Mouse (Mus musculus): Measurements from ENCODE around the gene Zfp296. TPM values are rescaled to one million over a fixed set of nuclear protein-coding genes. Genes with fewer than 3 reads are reported as not detected.

Zfp296 gene
- total RNA-seq, 1 experiment = 32.2 TPM

DNA sequence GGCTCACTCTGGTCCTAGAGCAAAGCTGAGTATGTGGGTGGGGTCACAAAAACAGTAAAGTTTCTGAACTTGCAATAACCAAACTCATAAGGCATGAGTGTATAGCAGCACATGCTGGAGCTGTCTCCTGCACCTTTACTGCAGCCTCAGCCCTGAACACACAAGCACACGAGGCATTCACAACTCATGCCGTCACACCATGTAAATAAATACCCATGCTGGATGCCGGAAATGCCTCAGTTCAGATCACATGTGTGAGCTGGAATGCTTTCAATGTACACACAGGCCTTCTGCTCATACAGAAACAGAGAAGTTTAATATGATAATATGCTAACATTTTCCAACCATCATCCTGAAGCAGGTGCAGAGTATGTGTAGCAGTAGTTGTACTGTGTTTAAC lies 31.1 kb upstream of the Zfp296 start:
- Histone ChIP-seq H3K4me3 (ENCODE audit: insufficient read depth in 1 of 2, low read depth in 1 of 2, low read length in 2 of 2, poor library complexity in 1 of 2, severe bottlenecking in 1 of 2) (no peak overlapping the region), H3K27ac (ENCODE audit: insufficient read depth, low read depth, low read length, poor library complexity, severe bottlenecking) (no peak overlapping the region), H3K9ac (ENCODE audit: insufficient read depth, low read depth, low read length, poor library complexity, severe bottlenecking) (no peak overlapping the region), H3K9me3 (ENCODE audit: control insufficient read depth, insufficient read depth, low read depth, low read length) (peaks cover 4% of the 10 kb centered on the region), H3K36me3 (ENCODE audit: control insufficient read depth, insufficient read depth, low read length, poor library complexity, severe bottlenecking) (peaks cover 18% of the 10 kb centered on the region; the same call in 1 of the 2 replicates), H3K4me1 (ENCODE audit: control insufficient read depth in 2 of 2, insufficient read depth in 2 of 2, low read length in 2 of 2, poor library complexity in 1 of 2) (no peaks in the 10 kb centered on the region)
- TF ChIP-seq ZC3H11A (IDR thresholded peaks at IDR 0.05; ENCODE audit: borderline replicate concordance, low read depth, low read length) (no peak), CHD2 (IDR thresholded peaks at IDR 0.05; ENCODE audit: low read depth, low read length) (no peak), MAFK (IDR thresholded peaks at IDR 0.05; ENCODE audit: insufficient read depth, low read depth, low read length) (no peak), HCFC1 (IDR thresholded peaks at IDR 0.05; ENCODE audit: borderline replicate concordance, insufficient read depth, low read length) (no peak), ZNF384 (IDR thresholded peaks at IDR 0.05; ENCODE audit: low read depth, low read length) (no peak)
- DNase-seq (ENCODE audit: low read depth, low spot score) = no peak
- in situ Hi-C loops (cut with MboI; ENCODE audit: low sequenced_read_pairs in 2 of 2, unreplicated experiment in 2 of 2) = no loop called here

DNA sequence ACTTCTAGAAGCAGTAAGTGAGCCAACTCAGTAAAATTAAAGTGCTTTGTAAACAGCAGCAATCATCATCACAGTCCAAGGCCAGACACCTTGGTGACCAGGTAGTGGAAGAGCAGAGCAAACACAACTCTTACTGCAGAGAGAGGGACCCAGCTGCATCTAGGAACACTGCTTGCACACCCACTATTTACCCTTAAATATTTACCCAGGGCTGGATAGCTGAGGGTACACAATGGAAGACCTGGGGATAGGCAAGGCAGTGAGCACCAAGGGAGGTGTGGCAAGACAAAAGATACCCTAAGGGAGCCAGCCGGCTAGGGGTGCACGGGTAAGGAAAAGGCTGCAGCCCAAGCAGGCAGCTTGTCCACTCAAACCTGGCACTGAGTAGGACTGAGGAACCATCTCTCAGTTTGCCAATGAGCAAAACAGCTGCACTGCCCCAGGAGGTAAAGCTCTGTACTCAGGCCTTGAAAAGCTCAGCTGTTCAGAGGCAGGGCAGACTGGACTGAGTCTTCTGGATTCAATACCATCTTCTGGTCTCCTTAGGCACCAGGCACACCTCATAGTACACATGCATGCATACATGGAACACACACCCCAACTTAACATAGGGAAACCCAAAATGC lies 29.6 kb upstream of the Zfp296 start:
- H3K9ac ChIP-seq (ENCODE audit: insufficient read depth, low read depth, low read length, poor library complexity, severe bottlenecking) = no peak overlapping the region
- in situ Hi-C loops (cut with MboI; ENCODE audit: low sequenced_read_pairs in 2 of 2, unreplicated experiment in 2 of 2) = no loop called here
- no peak for TF ChIP-seq MAFK (IDR thresholded peaks at IDR 0.05; ENCODE audit: insufficient read depth, low read depth, low read length)
- no peak for TF ChIP-seq HCFC1 (IDR thresholded peaks at IDR 0.05; ENCODE audit: borderline replicate concordance, insufficient read depth, low read length)
- no peak for TF ChIP-seq CHD2 (IDR thresholded peaks at IDR 0.05; ENCODE audit: low read depth, low read length)
- TF ChIP-seq ZNF384 (IDR thresholded peaks at IDR 0.05; ENCODE audit: low read depth, low read length) = no peak
- no peak for TF ChIP-seq ZC3H11A (IDR thresholded peaks at IDR 0.05; ENCODE audit: borderline replicate concordance, low read depth, low read length)
- H3K4me3 ChIP-seq (ENCODE audit: insufficient read depth in 1 of 2, low read depth in 1 of 2, low read length in 2 of 2, poor library complexity in 1 of 2, severe bottlenecking in 1 of 2) = no peak overlapping the region
- no peak for DNase-seq (ENCODE audit: low read depth, low spot score)
- no peaks in the 10 kb centered on the region for H3K9me3 ChIP-seq (ENCODE audit: control insufficient read depth, insufficient read depth, low read depth, low read length)
- H3K27ac ChIP-seq (ENCODE audit: insufficient read depth, low read depth, low read length, poor library complexity, severe bottlenecking) = no peak overlapping the region
- no peaks in the 10 kb centered on the region for H3K4me1 ChIP-seq (ENCODE audit: control insufficient read depth in 2 of 2, insufficient read depth in 2 of 2, low read length in 2 of 2, poor library complexity in 1 of 2)
- peaks cover 8% of the 10 kb centered on the region; the same call in 1 of the 2 replicates for H3K36me3 ChIP-seq (ENCODE audit: control insufficient read depth, insufficient read depth, low read length, poor library complexity, severe bottlenecking)

DNA sequence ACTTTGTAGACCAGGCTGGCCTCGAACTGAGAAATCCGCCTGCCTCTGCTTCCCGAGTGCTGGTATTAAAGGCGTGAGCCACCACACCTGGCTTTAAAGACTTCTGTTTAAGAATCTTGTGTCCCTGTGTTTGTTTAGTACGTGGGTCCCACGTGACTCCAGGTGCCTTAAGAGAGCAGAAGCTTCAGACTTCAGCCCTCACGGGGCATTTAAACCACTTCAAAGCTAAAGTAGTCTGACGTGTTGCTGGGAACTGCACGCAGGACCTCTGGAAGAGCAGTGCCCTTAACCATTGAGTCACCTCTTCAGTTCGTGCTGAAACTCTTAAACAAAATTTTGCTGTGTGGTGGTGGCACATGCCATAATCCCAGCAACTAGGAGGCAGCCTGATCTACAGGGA lies 27.7 kb upstream of the Zfp296 start:
- H3K4me1 ChIP-seq (ENCODE audit: control insufficient read depth in 2 of 2, insufficient read depth in 2 of 2, low read length in 2 of 2, poor library complexity in 1 of 2) = no peaks in the 10 kb centered on the region
- peaks cover 12% of the 10 kb centered on the region; the same call in 1 of the 2 replicates for H3K36me3 ChIP-seq (ENCODE audit: control insufficient read depth, insufficient read depth, low read length, poor library complexity, severe bottlenecking)
- no peak overlapping the region for H3K27ac ChIP-seq (ENCODE audit: insufficient read depth, low read depth, low read length, poor library complexity, severe bottlenecking)
- DNase-seq (ENCODE audit: low read depth, low spot score) = no peak
- H3K9me3 ChIP-seq (ENCODE audit: control insufficient read depth, insufficient read depth, low read depth, low read length) = no peaks in the 10 kb centered on the region
- H3K9ac ChIP-seq (ENCODE audit: insufficient read depth, low read depth, low read length, poor library complexity, severe bottlenecking) = no peak overlapping the region
- in situ Hi-C loops (cut with MboI; ENCODE audit: low sequenced_read_pairs in 2 of 2, unreplicated experiment in 2 of 2) = no loop called here
- TF ChIP-seq ZC3H11A (IDR thresholded peaks at IDR 0.05; ENCODE audit: borderline replicate concordance, low read depth, low read length) (no peak), HCFC1 (IDR thresholded peaks at IDR 0.05; ENCODE audit: borderline replicate concordance, insufficient read depth, low read length) (no peak), ZNF384 (IDR thresholded peaks at IDR 0.05; ENCODE audit: low read depth, low read length) (no peak), MAFK (IDR thresholded peaks at IDR 0.05; ENCODE audit: insufficient read depth, low read depth, low read length) (no peak)
- no peak overlapping the region for H3K4me3 ChIP-seq (ENCODE audit: insufficient read depth in 1 of 2, low read depth in 1 of 2, low read length in 2 of 2, poor library complexity in 1 of 2, severe bottlenecking in 1 of 2)

DNA sequence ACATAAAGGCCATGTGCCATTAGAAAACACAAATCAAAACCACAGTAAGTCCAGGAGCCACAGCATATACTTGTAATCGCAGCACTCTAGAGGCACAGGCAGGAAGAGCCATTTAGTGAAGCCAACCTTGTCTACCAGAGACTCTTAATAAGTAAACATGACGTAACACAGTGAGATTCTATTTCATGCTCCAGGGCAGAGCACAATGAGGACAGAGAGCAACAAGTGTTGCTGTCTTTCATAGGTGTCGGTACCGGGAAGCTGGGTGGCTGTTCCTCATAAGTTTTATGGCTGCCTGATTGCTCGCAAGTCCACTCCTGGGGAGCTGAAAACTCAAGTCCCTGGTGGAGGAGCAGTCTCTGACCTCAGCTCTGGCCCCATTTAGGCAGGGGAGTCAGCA lies 25.5 kb upstream of the Zfp296 start:
- Histone ChIP-seq H3K36me3 (ENCODE audit: control insufficient read depth, insufficient read depth, low read length, poor library complexity, severe bottlenecking) (peaks cover 11% of the 10 kb centered on the region; the same call in 1 of the 2 replicates), H3K9ac (ENCODE audit: insufficient read depth, low read depth, low read length, poor library complexity, severe bottlenecking) (no peak overlapping the region)
- TF ChIP-seq MAFK (IDR thresholded peaks at IDR 0.05; ENCODE audit: insufficient read depth, low read depth, low read length) (no peak), ZNF384 (IDR thresholded peaks at IDR 0.05; ENCODE audit: low read depth, low read length) (no peak), CHD2 (IDR thresholded peaks at IDR 0.05; ENCODE audit: low read depth, low read length) (no peak), ZC3H11A (IDR thresholded peaks at IDR 0.05; ENCODE audit: borderline replicate concordance, low read depth, low read length) (no peak), HCFC1 (IDR thresholded peaks at IDR 0.05; ENCODE audit: borderline replicate concordance, insufficient read depth, low read length) (no peak)

More for the DNA sequence above, 25.5 kb upstream of the Zfp296 start:
- no peak overlapping the region for H3K4me3 ChIP-seq (ENCODE audit: insufficient read depth in 1 of 2, low read depth in 1 of 2, low read length in 2 of 2, poor library complexity in 1 of 2, severe bottlenecking in 1 of 2)
- H3K9me3 ChIP-seq (ENCODE audit: control insufficient read depth, insufficient read depth, low read depth, low read length) = no peaks in the 10 kb centered on the region
- in situ Hi-C loops (cut with MboI; ENCODE audit: low sequenced_read_pairs in 2 of 2, unreplicated experiment in 2 of 2) = no loop called here
- DNase-seq (ENCODE audit: low read depth, low spot score) = no peak
- no peaks in the 10 kb centered on the region for H3K4me1 ChIP-seq (ENCODE audit: control insufficient read depth in 2 of 2, insufficient read depth in 2 of 2, low read length in 2 of 2, poor library complexity in 1 of 2)
- no peak overlapping the region for H3K27ac ChIP-seq (ENCODE audit: insufficient read depth, low read depth, low read length, poor library complexity, severe bottlenecking)
